Mouse (Mus musculus) adrenal gland, postnatal 25 days (tissue): ENCODE data around the gene Pptc7. TPM values are rescaled to one million over a fixed set of nuclear protein-coding genes. Genes with fewer than 3 reads are reported as not detected.

ENCODE experiments used
- DNase-seq: peaks from one replicate; pipeline ENCODE4 v3.0.0; 2021; ENCODE audit warnings: mixed read lengths
- total RNA-seq: library from RNA; stranded (reverse); gene quantifications from 2 replicates; pipeline ENCODE4 v1.2.3, GENCODE M21; 2021

Pptc7 gene
- total RNA-seq, 1 experiment from 2014 or later, result 52.6 TPM

DNA sequence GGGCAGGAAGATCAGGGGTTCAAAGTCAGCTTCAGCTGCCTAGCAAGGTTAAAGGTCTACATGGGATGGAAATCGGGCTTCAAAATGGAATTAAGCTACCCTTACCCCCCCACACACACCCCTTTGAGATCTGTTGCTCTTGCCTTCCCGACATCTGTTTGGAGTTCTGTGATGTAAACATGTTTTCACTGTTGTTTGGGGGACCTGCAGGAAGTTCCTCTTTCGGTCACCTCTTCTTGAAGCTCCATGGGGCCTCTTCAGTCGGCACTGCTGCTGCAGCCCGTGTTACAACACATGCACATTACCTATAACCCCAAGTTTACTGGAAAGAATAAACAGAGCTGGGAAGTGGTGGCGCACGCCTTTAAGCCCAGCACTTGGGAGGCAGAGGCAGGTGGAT lies 17.0 kb upstream of the Pptc7 start:
- DNase-seq, result no peak

DNA sequence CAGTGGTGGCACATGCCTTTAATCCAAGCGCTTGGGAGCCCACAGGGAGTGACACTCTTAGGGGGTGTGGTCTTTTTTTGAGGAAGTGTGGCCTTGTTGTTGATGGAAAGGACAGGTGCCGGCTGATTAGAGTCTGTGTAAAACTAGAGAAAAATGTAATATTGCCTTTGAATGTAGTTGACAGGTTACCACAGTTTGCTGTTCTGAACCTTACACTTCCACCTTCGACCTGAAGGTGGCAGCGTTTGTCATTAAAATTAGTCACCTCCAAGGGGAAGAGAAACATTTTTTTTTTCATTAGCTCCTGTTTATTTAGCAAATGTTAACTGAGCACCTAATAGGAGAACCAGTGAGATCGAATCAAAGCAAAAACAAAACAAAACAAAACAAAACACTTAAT lies 16.3 kb upstream of the Pptc7 start:
- peak; percentile 69 for DNase-seq

DNA sequence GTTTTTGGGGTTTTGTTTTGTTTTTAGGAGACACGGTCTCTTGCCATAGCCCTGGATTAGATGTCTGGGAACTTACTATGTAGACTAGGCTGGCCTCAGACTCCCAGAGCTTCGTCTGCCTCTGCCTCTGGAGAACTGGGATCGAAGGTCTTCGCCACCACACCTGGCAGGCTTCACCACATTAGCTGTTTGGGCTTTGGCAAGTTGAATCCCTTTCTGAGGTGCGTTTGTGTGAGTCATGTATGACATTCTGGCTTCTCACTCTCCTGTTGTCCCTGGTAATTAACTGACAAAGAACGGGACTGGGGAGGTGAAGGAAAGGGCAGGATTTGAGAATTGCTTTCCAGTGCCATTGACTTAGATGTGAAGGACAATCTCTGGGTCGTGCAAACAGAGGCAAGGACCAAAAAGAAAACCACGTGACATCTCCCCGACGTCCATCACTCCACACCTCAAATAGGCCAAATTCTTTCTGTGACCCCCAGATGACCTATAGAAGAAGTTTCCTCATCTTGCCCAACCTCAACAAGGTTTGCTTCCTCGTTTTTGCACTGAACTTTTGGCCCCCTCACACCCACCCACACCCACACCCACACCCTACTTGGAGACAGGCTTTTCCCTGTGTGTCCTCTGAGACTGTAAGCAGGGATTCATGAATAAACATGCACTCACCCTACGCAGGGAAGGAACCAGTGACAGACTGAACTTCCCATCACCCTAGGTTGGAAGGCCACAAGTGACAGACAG lies 15.1 kb upstream of the Pptc7 start:
- no peak for DNase-seq

DNA sequence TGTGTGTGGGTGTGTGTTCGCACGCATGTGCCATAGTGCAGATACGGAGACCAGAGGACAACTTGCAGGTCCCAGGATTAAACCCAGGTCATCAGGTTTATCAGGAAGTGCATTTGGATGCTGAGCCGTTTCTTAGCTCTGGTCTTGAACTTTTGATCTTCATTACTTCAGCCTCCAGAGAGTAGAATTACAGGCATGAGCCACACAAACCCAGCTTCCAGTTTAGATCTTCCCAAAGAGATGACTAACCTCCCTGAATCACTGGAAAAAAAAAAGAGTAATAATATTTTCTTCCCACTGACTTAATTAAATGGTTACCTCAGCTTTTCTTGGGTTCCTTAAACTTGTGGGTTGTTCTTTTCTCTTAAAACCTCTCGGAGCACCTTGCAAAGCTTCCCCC lies 11.3 kb upstream of the Pptc7 start:
- no peak for DNase-seq

DNA sequence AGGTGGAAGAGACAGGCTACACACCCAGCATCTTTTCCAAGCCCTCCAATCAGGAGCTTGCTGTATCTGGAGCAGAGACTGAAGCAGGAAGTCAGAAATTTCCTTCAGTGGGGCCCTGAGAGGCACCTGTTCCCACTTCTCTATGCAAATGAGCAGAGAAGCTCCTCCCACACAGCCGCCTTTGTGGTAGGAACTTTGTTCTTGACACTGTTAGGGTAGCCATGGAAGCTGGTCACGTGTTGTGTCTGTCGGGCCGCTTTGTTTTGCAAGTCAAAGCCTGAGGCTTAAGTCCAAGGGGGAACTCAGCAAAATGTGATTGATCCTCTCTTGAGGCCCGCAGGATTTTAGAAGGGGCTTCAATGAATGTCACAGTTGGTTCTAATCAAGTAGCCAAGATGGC lies 9.4 kb upstream of the Pptc7 start:
- no peak for DNase-seq

DNA sequence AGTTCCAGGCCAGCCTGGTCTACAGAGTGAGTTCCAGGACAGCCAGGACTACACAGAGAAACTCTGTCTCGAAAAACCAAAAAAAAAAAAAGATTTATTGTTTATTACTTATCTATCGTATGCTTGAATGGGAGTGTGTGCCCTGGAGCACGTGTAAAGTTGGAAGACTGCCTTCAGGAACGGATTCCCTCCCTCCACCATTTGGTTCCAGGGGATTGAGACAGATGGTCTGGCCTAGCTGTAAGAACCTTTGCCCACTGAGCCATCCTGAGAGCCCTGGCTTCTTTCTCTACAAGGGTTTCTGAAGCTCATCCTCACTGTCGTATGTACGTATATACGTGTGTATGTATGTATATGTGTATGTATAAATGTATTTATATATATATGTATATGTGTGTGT lies 5.2 kb upstream of the Pptc7 start:
- no peak for DNase-seq

DNA sequence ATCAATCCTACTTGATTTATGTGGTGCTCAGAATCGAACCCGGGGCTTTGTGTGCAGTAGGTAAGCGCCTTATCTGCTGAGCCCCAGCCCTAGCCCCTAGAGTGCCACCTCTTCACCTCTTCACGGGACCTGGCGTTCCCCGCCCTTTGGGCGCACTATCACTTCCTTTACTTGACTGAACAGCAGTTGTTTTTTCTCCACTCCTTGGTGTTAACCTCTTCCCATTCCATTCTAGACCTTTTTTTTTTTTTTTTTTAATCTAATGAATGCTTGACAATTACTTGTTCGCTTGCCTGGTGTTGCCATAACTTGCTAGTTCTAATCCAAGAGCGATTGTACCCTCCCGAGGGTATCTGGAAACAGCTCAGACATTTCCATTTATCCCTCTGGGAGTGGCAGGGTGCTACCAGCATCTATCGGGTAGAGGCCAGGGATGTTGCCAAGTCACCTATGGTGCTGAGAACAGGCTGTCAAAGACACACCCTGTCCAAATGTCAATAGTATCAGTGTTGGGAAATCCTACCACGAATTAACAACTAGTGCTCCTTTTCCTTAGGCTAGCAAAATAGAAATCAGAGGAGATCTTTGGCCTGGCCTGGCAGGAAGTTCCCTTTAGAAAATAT lies 4.3 kb upstream of the Pptc7 start:
- DNase-seq, result no peak

DNA sequence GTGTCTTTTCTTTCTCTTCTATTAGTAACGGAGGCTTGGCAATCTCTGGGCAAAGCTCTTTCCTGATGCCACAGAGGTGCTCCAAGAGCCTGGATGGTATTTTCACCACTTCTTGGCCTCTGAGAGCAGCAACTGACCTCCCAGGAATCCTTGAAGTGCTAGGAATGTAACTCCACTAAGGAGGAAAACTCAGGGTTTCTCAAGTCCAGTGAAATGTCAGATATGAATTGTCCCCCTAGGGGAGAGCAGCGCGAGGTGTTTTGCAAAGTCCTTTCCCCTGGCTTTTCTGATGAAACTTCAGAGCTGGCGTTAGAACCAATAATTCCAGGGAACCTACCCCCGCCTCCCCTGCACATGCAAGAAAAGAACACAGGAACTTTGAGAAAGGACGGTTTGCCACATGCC lies 3.7 kb upstream of the Pptc7 start:
- no peak for DNase-seq

DNA sequence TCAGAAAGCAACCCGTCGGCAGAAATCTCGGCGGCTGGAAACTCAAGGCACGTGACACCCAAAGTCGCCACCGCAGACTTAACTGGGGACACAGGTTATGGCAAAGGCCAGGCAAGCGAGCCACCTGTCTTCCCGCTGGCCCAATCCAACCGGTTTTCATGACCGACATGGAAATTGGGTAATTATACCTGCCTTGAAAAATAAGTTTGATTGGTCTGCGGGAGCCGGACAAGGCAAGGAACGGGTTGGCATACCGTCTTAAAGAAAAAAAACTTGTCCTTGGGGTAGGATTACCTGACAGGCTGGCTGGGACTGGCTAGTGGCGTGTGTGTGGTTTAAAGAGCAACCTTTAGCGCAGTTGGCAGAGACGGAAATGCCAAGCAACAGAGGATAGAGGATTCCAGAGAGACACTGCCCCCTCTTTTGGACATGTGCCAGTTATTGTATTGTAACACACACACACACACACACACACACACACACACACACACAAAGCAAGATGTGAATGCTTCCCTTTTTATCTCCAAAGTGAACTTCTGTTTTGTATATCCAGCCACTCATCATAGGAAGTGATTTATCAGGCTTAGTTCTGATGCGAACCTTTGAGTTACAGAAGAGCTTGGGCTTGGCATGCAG lies 3.2 kb upstream of the Pptc7 start:
- DNase-seq, result no peak

DNA sequence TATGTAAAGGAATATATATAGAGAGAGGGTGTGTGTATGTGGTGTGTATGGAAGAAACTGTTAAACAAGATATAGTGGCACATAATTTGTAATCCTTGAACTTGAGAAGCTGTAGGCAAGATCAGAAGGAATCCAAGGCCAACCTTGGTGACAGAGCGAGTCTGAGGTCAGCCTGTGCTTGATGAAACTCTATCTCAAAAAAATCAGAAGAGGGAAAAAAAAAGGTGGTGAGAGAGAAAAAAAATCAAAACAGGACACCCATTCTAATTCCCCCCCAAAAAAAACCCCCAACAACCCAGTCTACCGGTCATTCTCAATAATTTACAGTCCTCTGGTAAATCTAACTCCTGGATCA lies 360 bp upstream of the Pptc7 start:
- no peak for DNase-seq

DNA sequence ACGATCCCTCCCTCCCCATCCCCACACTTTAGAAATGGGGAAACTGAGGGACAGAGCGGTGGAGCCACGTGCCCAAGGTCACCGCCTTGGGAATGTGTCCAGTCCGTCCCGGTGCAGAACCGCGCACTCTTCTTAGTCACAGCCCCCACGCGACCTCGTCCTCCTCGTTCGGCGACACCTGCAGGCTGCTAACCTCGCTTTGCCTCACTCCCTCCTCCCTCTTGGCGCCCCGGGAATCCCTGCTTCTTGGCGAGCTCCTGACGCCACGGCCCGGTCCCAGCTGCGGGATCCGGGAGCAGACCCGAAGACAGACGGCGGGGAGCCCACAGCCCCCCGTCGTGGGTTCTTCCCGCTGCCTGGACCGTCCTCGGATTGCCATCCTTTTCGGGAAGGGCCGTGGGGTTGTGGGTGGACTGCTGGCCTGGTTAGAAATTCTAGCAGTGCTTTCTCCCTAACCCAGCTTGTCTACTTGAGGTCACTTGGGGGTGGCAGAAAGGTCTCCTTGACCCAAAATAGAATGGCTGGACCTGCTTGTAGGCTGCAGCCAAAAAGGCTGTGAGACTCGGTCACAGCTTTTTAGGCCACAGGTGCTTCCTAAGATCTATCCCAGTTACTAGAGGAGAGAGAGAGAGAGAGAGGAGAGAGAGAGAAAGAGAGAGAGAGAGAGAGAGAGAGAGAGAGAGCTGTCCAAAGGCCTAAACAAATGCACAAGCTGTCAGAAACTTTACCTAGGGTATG lies 1.0 kb downstream of the Pptc7 start:
- peak; percentile 72 for DNase-seq

DNA sequence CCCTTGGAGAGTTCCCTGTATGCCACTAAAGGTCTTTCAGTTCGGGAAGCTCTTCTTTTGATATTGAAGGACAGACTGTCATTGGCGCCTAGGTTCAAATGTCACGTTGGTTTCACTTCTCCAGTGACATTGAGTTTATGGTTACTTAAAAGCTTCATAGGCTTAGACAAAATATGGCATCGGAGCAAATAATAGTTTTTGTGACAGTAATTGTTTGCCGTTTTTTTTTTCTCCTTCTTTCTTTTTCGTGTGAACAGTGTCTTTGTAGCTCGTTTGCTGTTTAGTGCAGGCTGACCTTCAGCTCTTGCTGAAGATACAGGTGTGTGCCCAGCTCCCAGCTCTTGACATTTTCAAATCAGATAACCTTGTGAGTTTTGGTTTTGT lies 1.6 kb downstream of the Pptc7 start:
- no peak for DNase-seq

DNA sequence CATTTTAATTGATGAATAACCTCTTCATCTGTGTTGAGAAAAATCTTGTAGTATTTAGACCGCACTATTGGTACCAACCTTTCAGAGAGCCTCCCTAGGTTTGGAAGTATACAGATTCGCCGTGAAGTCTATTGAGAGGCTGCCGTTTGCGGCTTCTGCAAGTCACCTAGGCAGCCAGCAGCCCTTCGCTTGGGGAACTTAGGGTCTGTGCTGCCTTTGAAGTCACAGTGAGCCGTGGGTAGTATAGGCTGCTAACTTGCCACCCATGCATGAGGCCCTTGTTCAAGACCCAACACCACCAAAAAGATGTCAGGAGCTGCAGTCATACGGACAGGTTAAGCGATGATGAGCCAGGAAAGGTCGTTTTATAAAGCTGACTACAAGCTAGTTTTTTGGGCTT lies 2.0 kb downstream of the Pptc7 start:
- no peak for DNase-seq

DNA sequence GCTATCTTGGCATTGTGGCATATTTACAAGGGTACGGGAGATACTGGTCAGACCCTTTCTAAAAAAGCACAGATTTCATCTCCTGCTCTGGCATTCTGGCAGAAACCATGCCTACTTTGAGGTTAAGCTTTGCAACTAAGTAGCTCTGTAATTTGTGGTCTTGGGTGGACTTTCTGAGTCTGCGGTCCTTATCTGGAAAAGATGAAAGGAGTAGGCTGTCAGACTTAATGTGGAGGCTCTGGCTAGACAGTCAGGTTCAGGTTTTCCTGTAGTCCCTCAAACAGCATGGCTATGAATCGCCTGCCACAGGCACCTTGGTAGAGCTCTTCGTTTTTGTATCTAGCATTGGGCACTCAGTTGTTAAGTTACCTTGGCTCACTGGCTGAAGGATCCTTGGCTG lies 2.9 kb downstream of the Pptc7 start:
- DNase-seq, result no peak

DNA sequence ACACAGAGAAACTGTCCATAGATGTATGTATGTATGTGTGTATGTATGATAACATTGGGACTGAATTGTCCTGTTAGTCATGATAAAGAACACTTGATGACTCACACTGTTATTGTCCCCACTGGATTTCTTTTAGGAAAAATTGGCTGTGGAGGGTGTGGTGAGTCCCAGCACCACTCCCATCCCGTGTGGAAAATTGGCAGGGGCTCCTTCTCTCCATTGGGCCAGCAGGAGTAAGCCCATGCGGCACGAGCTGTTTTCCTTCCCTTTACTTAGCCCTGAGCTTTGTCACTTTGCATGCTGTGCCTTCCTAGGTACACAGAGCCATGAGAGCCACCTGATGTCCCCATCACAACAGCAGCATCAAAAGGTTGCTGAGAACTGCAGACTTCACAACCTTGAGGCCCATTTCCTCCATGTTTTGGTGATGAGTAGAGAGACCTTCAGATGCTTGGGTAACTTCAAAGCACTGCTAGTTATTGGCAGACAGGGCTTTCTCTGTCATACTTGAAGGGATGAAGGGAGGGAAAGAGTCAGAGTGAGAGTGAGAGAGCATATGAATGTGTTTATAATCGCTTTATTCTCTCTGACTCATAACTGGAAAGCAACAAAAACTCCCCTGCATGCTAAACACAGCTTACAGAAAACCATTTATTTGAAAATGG lies 4.1 kb downstream of the Pptc7 start:
- DNase-seq, result no peak

DNA sequence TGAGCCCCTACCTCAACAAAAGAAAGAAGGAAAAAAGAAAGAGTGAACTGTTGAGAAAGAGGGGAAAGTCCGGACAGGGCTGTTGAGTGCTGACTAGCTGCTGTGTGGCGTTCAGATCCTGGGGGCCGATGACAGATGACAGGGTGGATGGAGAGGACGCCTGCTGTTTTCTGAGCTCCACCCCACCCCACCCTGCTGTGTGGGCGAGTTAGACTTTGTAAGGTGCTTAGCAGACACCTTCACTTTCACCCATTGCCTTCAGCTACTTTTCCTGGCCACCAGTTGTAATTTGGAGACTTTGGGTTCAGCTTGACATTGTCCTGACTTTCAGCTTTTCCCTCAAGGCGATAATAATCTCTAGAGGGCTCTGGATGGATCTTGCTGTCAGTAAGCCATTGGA lies 7.0 kb downstream of the Pptc7 start:
- no peak for DNase-seq

DNA sequence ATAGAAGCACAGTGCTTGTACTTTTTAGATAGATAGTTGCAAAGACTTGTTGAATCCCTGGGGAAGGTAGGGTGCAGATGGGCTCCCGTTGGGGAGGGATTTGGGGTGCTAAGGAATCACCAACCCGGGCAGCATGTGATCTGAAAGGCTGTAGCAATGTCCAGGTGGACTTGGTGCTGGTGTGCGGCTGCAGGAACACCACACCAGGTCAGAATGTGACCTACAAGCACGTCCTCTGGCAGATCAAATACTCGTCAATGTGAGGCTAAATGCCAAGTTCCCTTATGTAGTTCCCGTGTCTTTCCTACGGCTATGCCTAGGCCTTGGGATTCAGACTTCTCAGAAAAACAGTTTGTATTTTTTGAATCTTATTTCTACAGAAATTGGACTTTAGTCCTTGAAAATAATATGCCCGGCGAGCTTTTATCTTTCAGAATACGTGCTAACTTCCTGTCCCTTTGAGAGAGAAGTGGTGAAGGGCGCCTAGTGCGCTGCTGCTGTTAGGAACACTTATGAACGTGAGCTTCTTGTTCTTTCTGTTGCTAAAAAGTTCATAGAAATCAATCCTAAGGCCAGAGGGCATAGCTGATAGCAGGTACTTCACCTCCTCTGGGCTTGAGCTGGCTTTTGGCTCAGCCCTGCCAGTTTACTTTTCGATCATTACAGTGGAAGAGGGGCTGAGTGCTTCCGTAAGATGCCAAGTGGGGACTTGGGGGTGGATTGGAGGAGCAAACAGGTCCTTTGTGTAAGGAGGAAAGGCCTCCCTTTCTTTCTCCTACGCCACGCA lies 7.6 kb downstream of the Pptc7 start:
- no peak for DNase-seq

DNA sequence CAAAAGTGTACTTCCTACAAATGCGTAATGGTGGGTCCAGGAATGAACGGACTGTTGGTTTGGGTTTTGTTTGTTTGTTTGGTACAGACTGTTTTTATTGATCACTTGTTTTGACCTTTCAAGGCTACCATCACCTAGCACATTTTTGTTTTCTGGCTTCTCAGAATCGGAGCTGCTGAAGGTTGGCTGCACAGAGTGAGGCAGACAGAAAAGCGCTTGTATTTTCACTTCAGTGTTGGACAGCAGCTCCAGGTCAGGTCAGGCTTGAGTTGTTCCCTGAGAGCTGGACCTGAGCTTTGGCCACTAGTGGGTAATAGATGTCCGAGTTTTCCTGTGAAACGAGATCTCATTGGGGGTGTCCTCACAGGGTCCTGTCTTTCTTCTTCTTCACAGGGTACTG lies 9.0 kb downstream of the Pptc7 start:
- DNase-seq, result no peak

DNA sequence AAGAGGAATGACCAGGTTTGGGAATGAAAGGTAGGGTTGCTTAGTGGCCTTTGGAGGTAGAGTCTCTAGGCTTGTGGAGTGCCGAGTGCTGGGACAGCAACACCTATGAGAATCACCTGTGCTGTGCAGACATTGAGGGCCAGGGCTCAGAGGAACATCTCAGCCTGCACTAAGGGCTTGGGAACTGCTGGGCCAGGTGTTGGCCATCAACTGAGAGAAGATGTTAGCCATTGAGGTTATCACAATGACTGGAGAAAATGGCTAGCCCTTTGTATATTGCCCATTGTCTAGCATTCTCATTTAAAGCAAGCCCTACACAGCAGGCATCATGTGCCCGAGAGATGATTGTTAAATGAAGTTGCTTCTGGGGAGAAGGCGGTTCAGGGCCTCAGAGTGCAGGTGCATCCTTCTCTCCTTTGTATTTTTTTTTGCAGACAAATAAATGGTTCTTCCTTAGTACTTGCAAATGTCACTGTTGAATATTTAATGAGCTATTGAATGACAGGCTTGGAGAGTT lies 10.1 kb downstream of the Pptc7 start:
- DNase-seq, result no peak

DNA sequence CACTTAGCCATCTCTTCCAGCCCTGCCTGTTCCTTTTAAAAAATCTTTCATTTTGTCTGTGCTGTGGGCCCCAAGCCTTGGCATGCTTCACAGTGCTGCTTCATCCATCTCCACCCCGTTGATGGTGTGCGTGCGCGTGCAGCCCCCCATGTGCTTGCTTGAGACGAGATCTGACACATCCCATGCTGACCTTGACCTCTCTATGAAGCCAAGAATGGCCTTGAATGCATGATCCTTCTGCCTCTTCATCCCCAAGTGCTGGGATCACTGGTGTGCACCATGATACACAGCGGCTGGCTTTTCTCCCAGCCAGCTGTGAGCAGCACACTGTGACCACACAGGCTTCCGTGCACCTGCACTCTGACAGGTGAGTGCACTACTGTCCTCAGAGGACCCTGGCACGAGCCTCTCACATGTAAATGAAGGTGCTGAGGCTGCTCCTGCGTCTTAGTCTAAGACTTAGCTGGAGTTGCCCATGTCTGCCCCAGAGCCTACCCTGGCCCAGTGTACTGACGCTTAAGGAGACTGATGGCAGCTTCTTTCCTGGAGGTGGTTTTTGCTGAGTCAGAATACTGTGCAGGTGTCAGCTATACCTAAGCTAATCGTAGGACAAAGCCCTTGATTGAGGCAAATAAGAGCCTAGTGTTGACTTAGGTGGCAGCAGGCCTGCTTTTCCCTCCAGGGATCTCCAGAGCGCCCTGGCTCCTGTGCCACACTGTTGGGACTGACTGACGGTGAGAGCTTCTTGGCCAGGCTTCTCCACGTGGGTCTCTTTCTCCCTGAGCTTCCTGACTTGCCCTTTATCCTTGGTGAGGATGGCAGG lies 11.2 kb downstream of the Pptc7 start:
- DNase-seq, result no peak

DNA sequence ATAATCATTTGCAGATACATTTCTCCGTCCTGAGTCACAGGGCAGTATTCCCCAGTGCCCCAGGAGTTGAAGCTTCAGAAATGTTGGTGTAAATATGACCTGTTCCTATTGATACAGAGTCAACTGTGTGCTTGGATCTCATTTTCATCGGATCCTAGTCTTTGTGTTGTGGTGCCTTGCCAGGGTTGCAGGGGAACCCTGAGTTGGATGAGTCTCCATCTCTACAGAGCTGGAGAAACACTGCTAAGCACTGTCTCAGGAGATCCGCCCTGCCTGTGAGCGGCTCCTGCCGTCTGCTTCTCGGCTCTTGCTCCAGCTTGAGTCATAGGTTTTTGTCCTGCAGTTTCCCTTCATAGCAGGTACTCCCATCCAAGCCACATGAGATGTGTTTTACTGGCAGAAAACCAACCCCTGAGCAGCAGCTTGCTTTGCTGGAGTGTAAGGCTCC lies 15.9 kb downstream of the Pptc7 start:
- no peak for DNase-seq
